Mouse (Mus musculus): ENCODE measurements around the gene Miga1. TPM values are rescaled to one million over a fixed set of nuclear protein-coding genes. Genes with fewer than 3 reads are reported as not detected.
"Not testable (repeated sequence)": the region's sequence is repeated elsewhere in the genome, so short reads cannot be mapped to it uniquely, and the experiment has no call there.

The Miga1 gene
- polyA plus RNA-seq, 2 experiments = 3.0 to 3.4 TPM

DNA sequence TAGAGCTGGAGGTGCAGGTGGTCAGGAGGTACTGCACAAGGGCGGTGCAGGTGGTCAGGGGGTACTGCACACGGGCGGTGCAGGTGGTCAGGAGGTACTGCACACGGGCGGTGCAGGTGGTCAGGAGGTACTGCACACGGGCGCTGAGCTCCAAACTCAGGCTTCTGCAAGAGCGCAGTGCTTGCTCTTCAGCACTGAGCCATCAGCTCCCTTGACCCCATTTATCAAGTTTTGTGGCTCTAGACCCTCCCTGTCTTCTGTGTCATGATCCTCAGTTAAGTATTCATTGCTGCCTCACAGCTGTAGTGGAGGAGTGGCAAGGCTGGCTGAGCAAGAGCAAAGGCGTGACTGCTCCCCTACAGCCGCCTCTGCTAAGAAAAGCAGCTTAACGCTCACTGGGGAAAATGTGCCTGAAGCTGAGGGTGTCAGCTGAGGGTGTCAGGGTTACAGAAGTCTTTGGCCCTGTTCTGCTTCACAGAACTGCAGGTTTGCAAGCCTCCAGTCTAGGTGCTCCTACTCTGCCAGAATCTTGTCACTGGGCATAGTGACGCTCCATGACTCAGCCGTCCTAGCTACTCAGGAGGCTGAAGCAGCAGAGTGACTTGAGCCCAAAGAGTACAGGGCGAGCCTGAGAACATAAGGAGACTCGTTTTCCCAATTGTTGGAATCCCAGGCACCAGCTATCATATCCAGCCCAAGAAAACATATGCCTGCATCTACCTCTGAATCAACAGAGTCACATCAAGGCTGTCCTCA lies 7.5 kb downstream of the Miga1 start:
- Histone ChIP-seq H3K27ac (no peak overlapping the region), H3K4me1 (replicated peaks; ENCODE audit: control insufficient read depth in 2 of 2, insufficient read depth in 2 of 2, low read length in 1 of 2) (no peaks in the 10 kb centered on the region), H3K27me3 (ENCODE audit: control insufficient read depth, insufficient read depth, low read length) (no peaks in the 10 kb centered on the region), H3K9ac (replicated peaks) (no peak overlapping the region), H3K36me3 (replicated peaks; ENCODE audit: control insufficient read depth, insufficient read depth, low read depth) (0 out of 2 replicates have a peak, but pooled peaks cover 5% of the 10 kb centered on the region), H3K9me3 (ENCODE audit: control insufficient read depth, low read length) (no peaks in the 10 kb centered on the region), H3K4me3 (ENCODE audit: insufficient read depth in 1 of 2, low read depth in 2 of 2, low read length in 2 of 2) (no peak overlapping the region), H3K4me2 (ENCODE audit: low read depth) (no peak overlapping the region)
- TF ChIP-seq EP300 (IDR thresholded peaks at IDR 0.05; ENCODE audit: low read depth) = no peak
- TF ChIP-seq CTCF (IDR thresholded peaks at IDR 0.05; ENCODE audit: low read depth) = no peak
- DNase-seq (ENCODE audit: low read depth in 3 of 3, low spot score in 3 of 3) (no peak), ATAC-seq (ENCODE audit: insufficient read depth) (no peak)
- WGBS (ENCODE audit: insufficient replicate concordance) = 85% methylated on average over 15 of the region's 15 CpGs

GRCm38 (mm10) chr3:152332104-152332503 lies 8.1 kb downstream of the Miga1 start:
- DNase-seq (ENCODE audit: low read depth in 3 of 3, low spot score in 3 of 3) = no peak
- no peak overlapping the region for H3K9ac ChIP-seq (replicated peaks)
- no peak for ATAC-seq (ENCODE audit: insufficient read depth)
- H3K4me1 ChIP-seq (replicated peaks; ENCODE audit: control insufficient read depth in 2 of 2, insufficient read depth in 2 of 2, low read length in 1 of 2) = no peaks in the 10 kb centered on the region
- no peak overlapping the region for H3K27ac ChIP-seq
- WGBS (ENCODE audit: insufficient replicate concordance) = 88% methylated on average over 6 of the region's 6 CpGs
- H3K4me3 ChIP-seq (ENCODE audit: insufficient read depth in 1 of 2, low read depth in 2 of 2, low read length in 2 of 2) = no peak overlapping the region
- H3K27me3 ChIP-seq (ENCODE audit: control insufficient read depth, insufficient read depth, low read length) = no peaks in the 10 kb centered on the region
- H3K9me3 ChIP-seq (ENCODE audit: control insufficient read depth, low read length) = no peaks in the 10 kb centered on the region
- TF ChIP-seq EP300 (IDR thresholded peaks at IDR 0.05; ENCODE audit: low read depth) (no peak), CTCF (IDR thresholded peaks at IDR 0.05; ENCODE audit: low read depth) (no peak)
- no peak overlapping the region for H3K4me2 ChIP-seq (ENCODE audit: low read depth)
- H3K36me3 ChIP-seq (replicated peaks; ENCODE audit: control insufficient read depth, insufficient read depth, low read depth) = 0 out of 2 replicates have a peak, but pooled peaks cover 5% of the 10 kb centered on the region

DNA sequence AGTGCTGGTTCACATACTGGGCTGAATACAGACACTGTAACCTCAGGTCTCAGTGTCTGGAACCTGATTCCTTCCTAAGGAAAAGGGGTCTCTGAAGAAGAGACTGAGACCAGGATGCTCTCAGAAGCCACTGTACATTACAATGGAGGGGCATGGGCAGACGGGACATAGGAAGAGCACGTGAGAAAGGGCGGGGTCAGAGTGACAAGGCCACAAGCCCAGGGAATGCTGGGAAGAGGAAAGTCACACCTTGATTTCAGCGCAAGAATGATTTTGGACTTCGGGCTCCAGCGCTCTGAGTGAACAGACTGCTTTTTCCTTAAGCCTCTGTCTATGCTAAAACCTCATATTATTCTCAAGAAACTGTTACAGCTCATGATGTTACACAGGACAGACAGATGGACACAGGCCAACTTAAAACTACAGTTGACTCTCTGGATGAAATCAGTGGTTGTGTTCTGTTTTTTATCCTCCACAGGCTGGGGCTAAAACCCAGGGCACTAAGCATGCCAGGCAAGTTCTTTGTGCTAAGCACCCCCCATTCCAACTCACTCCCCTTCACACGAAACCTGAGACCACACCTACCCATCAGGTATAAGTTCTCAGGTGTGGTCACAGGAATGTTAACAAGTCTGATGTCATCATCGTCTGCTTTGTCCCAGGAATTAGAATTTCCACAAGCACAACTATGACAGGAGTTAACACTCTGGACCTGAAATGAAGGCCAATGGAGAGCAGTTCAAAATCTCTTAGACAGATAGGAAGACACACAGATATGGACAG lies 18.3 kb downstream of the Miga1 start:
- Histone ChIP-seq H3K4me1 (replicated peaks; ENCODE audit: control insufficient read depth in 2 of 2, insufficient read depth in 2 of 2, low read length in 1 of 2) (no peaks in the 10 kb centered on the region), H3K9ac (replicated peaks) (no peak overlapping the region), H3K27me3 (ENCODE audit: control insufficient read depth, insufficient read depth, low read length) (no peaks in the 10 kb centered on the region), H3K36me3 (replicated peaks; ENCODE audit: control insufficient read depth, insufficient read depth, low read depth) (no peaks in the 10 kb centered on the region), H3K4me3 (ENCODE audit: insufficient read depth in 1 of 2, low read depth in 2 of 2, low read length in 2 of 2) (no peak overlapping the region), H3K27ac (no peak overlapping the region), H3K9me3 (ENCODE audit: control insufficient read depth, low read length) (no peaks in the 10 kb centered on the region), H3K4me2 (ENCODE audit: low read depth) (no peak overlapping the region)
- ATAC-seq (ENCODE audit: insufficient read depth) (no peak), DNase-seq (ENCODE audit: low read depth in 3 of 3, low spot score in 3 of 3) (no peak)
- TF ChIP-seq CTCF (IDR thresholded peaks at IDR 0.05; ENCODE audit: low read depth) = no peak
- TF ChIP-seq EP300 (IDR thresholded peaks at IDR 0.05; ENCODE audit: low read depth) = no peak
- 78% methylated on average over 8 of the region's 8 CpGs for WGBS (ENCODE audit: insufficient replicate concordance)

DNA sequence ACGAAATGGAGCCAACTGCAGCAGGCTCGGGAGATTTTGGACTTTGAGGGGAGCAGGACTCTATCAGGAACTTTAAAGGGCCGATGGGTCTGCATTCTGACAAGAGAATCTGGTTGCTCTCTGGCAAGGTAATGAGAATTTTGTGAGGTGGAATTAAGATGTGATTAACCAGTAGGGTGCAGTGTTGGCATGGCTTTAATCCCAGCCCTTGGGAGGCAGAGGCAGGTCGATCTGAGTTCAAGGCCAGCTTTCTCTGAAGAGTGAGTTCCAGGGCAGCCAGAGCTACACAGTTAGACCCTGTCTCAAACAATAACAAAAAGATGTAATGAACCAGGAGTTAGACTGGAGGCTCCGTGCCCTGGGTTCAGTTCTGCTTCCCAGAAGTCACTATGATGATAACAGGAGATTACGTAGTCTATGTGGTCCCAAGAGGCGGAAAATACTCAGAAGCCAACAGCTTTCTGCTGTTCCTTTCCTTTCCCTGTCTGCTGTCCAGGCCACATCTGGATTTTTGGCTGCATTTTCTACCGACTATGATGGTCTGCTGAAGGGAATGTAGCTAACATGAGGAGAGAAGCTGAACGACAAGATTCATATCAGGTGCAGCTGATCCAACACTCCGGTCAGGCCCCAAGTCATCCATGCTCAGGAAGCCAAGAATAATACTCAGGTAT lies 19.1 kb downstream of the Miga1 start:
- Histone ChIP-seq H3K27me3 (ENCODE audit: control insufficient read depth, insufficient read depth, low read length) (no peaks in the 10 kb centered on the region), H3K4me3 (ENCODE audit: insufficient read depth in 1 of 2, low read depth in 2 of 2, low read length in 2 of 2) (no peak overlapping the region), H3K4me1 (replicated peaks; ENCODE audit: control insufficient read depth in 2 of 2, insufficient read depth in 2 of 2, low read length in 1 of 2) (no peaks in the 10 kb centered on the region), H3K36me3 (replicated peaks; ENCODE audit: control insufficient read depth, insufficient read depth, low read depth) (no peaks in the 10 kb centered on the region), H3K9ac (replicated peaks) (no peak overlapping the region), H3K27ac (no peak overlapping the region), H3K4me2 (ENCODE audit: low read depth) (no peak overlapping the region), H3K9me3 (ENCODE audit: control insufficient read depth, low read length) (no peaks in the 10 kb centered on the region)
- ATAC-seq (ENCODE audit: insufficient read depth) (no peak), DNase-seq (ENCODE audit: low read depth in 3 of 3, low spot score in 3 of 3) (no peak)
- WGBS (ENCODE audit: insufficient replicate concordance) = 76% methylated on average over 10 of the region's 10 CpGs
- TF ChIP-seq CTCF (IDR thresholded peaks at IDR 0.05; ENCODE audit: low read depth) = peak; percentile 34; the same call in 1 of the 2 replicates
- no peak for TF ChIP-seq EP300 (IDR thresholded peaks at IDR 0.05; ENCODE audit: low read depth)

DNA sequence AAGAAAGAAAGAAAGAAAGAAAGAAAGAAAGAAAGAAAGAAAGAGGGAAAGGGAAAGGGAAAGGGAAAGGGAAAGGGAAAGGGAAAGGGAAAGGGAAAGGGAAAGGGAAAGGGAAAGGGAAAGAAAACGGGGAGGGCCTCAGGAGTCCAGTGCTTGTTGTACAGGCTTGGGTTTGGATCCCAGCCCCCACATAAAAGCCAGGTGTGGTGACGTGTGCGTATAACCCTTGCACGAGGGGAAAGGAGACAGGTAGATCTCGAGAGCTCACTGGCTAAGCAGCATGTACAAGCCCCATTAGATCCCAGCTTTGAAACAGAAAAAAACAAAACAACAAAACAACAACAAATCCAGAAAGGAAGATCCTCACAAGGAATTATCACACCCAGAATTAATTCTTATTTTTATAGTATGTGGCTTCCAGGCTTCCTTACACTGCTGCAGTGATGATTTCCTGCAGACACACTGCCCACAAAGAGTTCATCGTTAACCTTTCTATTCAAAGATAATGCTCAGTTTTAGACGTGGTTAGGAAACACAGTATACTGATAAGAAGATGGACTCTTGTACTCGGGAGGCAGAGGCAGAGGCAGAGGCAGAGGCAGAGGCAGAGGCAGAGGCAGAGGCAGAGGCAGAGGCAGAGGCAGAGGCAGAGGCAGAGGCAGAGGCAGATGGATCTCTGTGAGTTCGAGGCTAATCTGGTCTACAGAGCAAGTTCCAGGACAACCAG lies 23.6 kb downstream of the Miga1 start:
- H3K9ac ChIP-seq (replicated peaks); H3K4me1 ChIP-seq (replicated peaks; ENCODE audit: control insufficient read depth in 2 of 2, insufficient read depth in 2 of 2, low read length in 1 of 2); ATAC-seq (ENCODE audit: insufficient read depth); H3K4me2 ChIP-seq (ENCODE audit: low read depth); H3K4me3 ChIP-seq (ENCODE audit: insufficient read depth in 1 of 2, low read depth in 2 of 2, low read length in 2 of 2); H3K27me3 ChIP-seq (ENCODE audit: control insufficient read depth, insufficient read depth, low read length); DNase-seq (ENCODE audit: low read depth in 3 of 3, low spot score in 3 of 3); H3K27ac ChIP-seq; H3K9me3 ChIP-seq (ENCODE audit: control insufficient read depth, low read length); H3K36me3 ChIP-seq (replicated peaks; ENCODE audit: control insufficient read depth, insufficient read depth, low read depth): not testable (repeated sequence)
- 44% methylated on average over 9 of the region's 9 CpGs for WGBS (ENCODE audit: insufficient replicate concordance)

All from liver, embryonic 14.5 days (tissue).